8 mouse cellular contexts compared by ENCODE assay signal in the genomic region with DNA sequence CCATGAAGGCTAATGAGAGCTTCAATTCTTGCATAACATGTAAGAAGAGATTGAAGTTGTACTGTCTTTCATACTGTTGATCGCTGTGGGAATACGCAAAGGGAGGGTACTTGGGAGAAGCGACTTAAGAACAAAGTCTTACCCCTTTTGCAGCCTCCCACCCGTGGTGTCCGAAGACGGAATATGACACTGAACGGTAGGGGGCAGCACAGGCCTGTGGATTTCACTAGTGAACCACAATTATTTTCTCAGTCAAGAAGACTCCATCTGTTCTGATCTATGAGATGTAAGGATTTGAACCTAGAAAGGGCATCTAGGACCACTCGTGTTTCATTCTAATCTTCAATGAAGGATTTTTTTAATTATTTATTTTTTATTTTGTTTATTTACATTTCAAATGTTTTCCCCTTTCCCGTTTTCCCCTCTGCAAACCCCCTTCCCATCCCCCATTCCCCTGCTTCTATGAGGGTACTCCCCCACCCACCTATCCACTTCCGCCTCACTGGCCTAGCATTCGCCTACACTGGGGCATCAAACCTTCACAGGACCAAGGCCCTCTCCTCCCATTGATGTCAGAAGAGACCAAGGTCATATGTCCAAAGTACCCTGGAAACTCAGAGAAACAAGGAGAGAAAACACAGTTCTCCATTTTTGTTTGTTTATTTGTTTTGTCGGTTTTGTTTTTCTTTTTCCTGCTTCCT. TPM values are rescaled to one million over a fixed set of nuclear protein-coding genes. Genes with fewer than 3 reads are reported as not detected.
A peak's percentile ranks its signal among the peaks of the same experiment; 100 is the strongest.
DNase-seq lines count a peak whose midpoint lies in the region; ATAC-seq lines count a peak whose summit lies in the region.

No protein-coding gene starts in this region.

- H3K27ac ChIP-seq in forebrain, embryonic 14.5 days (ENCODE audit: low read depth, low read length) = no peak overlapping the region
- H3K27ac ChIP-seq in hindbrain, embryonic 12.5 days = no peak overlapping the region

- peak; percentile 57 for DNase-seq in Muller cell, postnatal 12 days (ENCODE audit: inconsistent ontology term)
- peak; percentile 30 for DNase-seq in c-Kit-positive CD71-positive TER-119-positive erythroid progenitor cells, embryonic 14.5 days (ENCODE audit: low spot score)
- peak; percentile 89 for DNase-seq in forebrain, embryonic 14.5 days (ENCODE audit: low spot score)
- peak; percentile 91 to 92 for DNase-seq in layer of hippocampus, postnatal 10 days (ENCODE audit: low spot score in 2 of 2)
- peak; percentile 90 for DNase-seq in lung, postnatal 36 days
- peak; percentile 70 for DNase-seq in right cerebral cortex, postnatal 25 days
- peak; percentile 76 to 85 for DNase-seq in urinary bladder, postnatal 36 days (ENCODE audit: low spot score in 2 of 2)

- H3K9ac ChIP-seq in forebrain, embryonic 14.5 days (ENCODE audit: low read length) = no peak overlapping the region
- no peak overlapping the region for H3K9ac ChIP-seq in hindbrain, embryonic 12.5 days

- no peak overlapping the region for H3K4me3 ChIP-seq in forebrain, embryonic 14.5 days (ENCODE audit: low read depth, low read length)
- H3K4me3 ChIP-seq in hindbrain, embryonic 12.5 days = no peak overlapping the region

- H3K36me3 ChIP-seq in forebrain, embryonic 14.5 days (ENCODE audit: control insufficient read depth, insufficient read depth, low read length) = no peaks in the 10 kb centered on the region
- no peaks in the 10 kb centered on the region for H3K36me3 ChIP-seq in hindbrain, embryonic 12.5 days

- no peaks in the 10 kb centered on the region for H3K9me3 ChIP-seq in forebrain, embryonic 14.5 days (replicated peaks; ENCODE audit: control insufficient read depth, low read length)
- no peaks in the 10 kb centered on the region for H3K9me3 ChIP-seq in hindbrain, embryonic 12.5 days (replicated peaks)

- WGBS in forebrain, embryonic 14.5 days = 36% methylated on average over 12 of the region's 12 CpGs
- 48% methylated on average over 12 of the region's 12 CpGs for WGBS in hindbrain, embryonic 12.5 days

- no peaks in the 10 kb centered on the region for H3K4me1 ChIP-seq in forebrain, embryonic 14.5 days (ENCODE audit: control insufficient read depth, insufficient read depth, low read length)
- no peaks in the 10 kb centered on the region for H3K4me1 ChIP-seq in hindbrain, embryonic 12.5 days

- ATAC-seq in forebrain, embryonic 14.5 days = peak; percentile 89
- peak; percentile 69; the same call in 1 of the 2 replicates for ATAC-seq in hindbrain, embryonic 12.5 days (ENCODE audit: low FRiP score)

- H3K27me3 ChIP-seq in forebrain, embryonic 14.5 days (replicated peaks; ENCODE audit: control insufficient read depth, insufficient read depth, low read length) = no peaks in the 10 kb centered on the region
- H3K27me3 ChIP-seq in hindbrain, embryonic 12.5 days = no peaks in the 10 kb centered on the region

- no peak overlapping the region for H3K4me2 ChIP-seq in forebrain, embryonic 14.5 days (ENCODE audit: low read length)
- H3K4me2 ChIP-seq in hindbrain, embryonic 12.5 days (replicated peaks) = no peak overlapping the region

RNA-seq across cellular contexts. Expression of gene Plod2, which starts 42.2 kb away (rescaled TPM):
- 10.4 and 11.0 TPM in 2 replicates for polyA plus RNA-seq in forebrain, embryonic 14.5 days (2014; fragmentation: Nextera tagmentation; extraction: Ambion mirVana)
- polyA plus RNA-seq in hindbrain, embryonic 12.5 days (2016; fragmentation: Nextera tagmentation; extraction: Ambion mirVana) = 48.6 and 58.2 TPM in 2 replicates
- total RNA-seq in layer of hippocampus, postnatal 10 days (2021) = 10 to 100 TPM; 15.5 TPM

RNA-seq across cellular contexts. Expression of gene Plscr4, which starts 42.7 kb away (rescaled TPM):
- polyA plus RNA-seq in forebrain, embryonic 14.5 days (2014; fragmentation: Nextera tagmentation; extraction: Ambion mirVana) = 1.1 and 1.7 TPM in 2 replicates
- 2.3 and 2.7 TPM in 2 replicates for polyA plus RNA-seq in hindbrain, embryonic 12.5 days (2016; fragmentation: Nextera tagmentation; extraction: Ambion mirVana)
- total RNA-seq in layer of hippocampus, postnatal 10 days (2021) = 1 to 10 TPM; 2.0 to 2.1 TPM

Comparison
In these comparisons a context has a peak if more than half of its experiments do, and no peak if none do; other contexts are left out.
1. DNase-seq: peak in every context shown above with its lines; median percentile 92 in layer of hippocampus, postnatal 10 days; 90 in lung, postnatal 36 days; 89 in forebrain, embryonic 14.5 days; 80 in urinary bladder, postnatal 36 days; 70 in right cerebral cortex, postnatal 25 days; 57 in Muller cell, postnatal 12 days; 30 in c-Kit-positive CD71-positive TER-119-positive erythroid progenitor cells, embryonic 14.5 days.